Mouse (Mus musculus) gastrocnemius, postnatal 25 days (tissue): Measurements from ENCODE around the gene Tbx21. TPM values are rescaled to one million over a fixed set of nuclear protein-coding genes. Genes with fewer than 3 reads are reported as not detected.

Experiments
- DNase-seq: peaks from one replicate; pipeline ENCODE4 v3.0.0; 2022
- total RNA-seq, 2 experiments: library from RNA; stranded (reverse); gene quantifications; 1 replicate in 1 of 2; 2 replicates in 1 of 2; pipeline ENCODE4 v1.2.3; 2021

Tbx21 gene
- total RNA-seq, 2 experiments from 2014 or later: 0.41 to 0.86 TPM

GRCm38 (mm10) chr11:97083401-97084140, 31.6 kb downstream of the Tbx21 start:
- no peak for DNase-seq

GRCm38 (mm10) chr11:97082977-97083376, 32.2 kb downstream of the Tbx21 start:
- DNase-seq: no peak

- no peak for DNase-seq
Observed at GRCm38 (mm10) chr11:97080291-97080690, 34.8 kb downstream of the Tbx21 start.

- DNase-seq: no peak
Observed at GRCm38 (mm10) chr11:97078751-97079150, 36.4 kb downstream of the Tbx21 start.

- DNase-seq: no peak
Observed at GRCm38 (mm10) chr11:97074235-97074634, 40.9 kb downstream of the Tbx21 start.

- no peak for DNase-seq
Observed at GRCm38 (mm10) chr11:97072533-97072932, 42.6 kb downstream of the Tbx21 start.

- no peak for DNase-seq
Observed at GRCm38 (mm10) chr11:97071129-97071528, 44.0 kb downstream of the Tbx21 start.

GRCm38 (mm10) chr11:97069770-97070169, 45.4 kb downstream of the Tbx21 start:
- DNase-seq: no peak

GRCm38 (mm10) chr11:97069333-97069732, 45.8 kb downstream of the Tbx21 start:
- DNase-seq: no peak

- no peak for DNase-seq
Observed at GRCm38 (mm10) chr11:97066656-97067360, 48.3 kb downstream of the Tbx21 start.

GRCm38 (mm10) chr11:97065538-97066295, 49.4 kb downstream of the Tbx21 start:
- no peak for DNase-seq

GRCm38 (mm10) chr11:97063921-97064295, 51.2 kb downstream of the Tbx21 start:
- no peak for DNase-seq

- no peak for DNase-seq
Observed at GRCm38 (mm10) chr11:97063274-97063920, 51.7 kb downstream of the Tbx21 start.

- DNase-seq: no peak
Observed at GRCm38 (mm10) chr11:97052219-97052646, 62.9 kb downstream of the Tbx21 start.

GRCm38 (mm10) chr11:97050944-97051586, 64.1 kb downstream of the Tbx21 start:
- no peak for DNase-seq

GRCm38 (mm10) chr11:97050216-97050943, 64.8 kb downstream of the Tbx21 start, which contains the start of gene Osbpl7:
Gene Osbpl7 (plus strand): TSS chr11:97050628.
- DNase-seq: peak; percentile 74

GRCm38 (mm10) chr11:97049492-97050085, 65.5 kb downstream of the Tbx21 start:
- DNase-seq: no peak

GRCm38 (mm10) chr11:97048090-97048650, 67.0 kb downstream of the Tbx21 start:
- no peak for DNase-seq
